ENCODE assay signal across 27 mouse cellular contexts in genomic region chr1:92638736-92639135, GRCm38 (mm10). TPM values are rescaled to one million over a fixed set of nuclear protein-coding genes. Genes with fewer than 3 reads are reported as not detected.
"Had no signal": no experiment of that assay in that cellular context is flagged by ENCODE, and none has a peak within 500 bp of the region (broad histone marks: within the 10 kb centered on the region; RNA-seq: fewer than 3 reads in every experiment).

No protein-coding gene starts in this region.

- DNase-seq: gastrocnemius, adult 2 months; gastrocnemius, postnatal 10 days; gastrocnemius, postnatal 25 days; heart, postnatal 36 days; kidney, adult 18-20 months; kidney, adult 8-10 months; kidney, postnatal 10 days; kidney, postnatal 25 days; kidney, postnatal 4 days; liver; liver, embryonic 13.5 days had no signal

- H3K27ac ChIP-seq: gastrocnemius, adult 2 months; heart, adult 2 months; heart, embryonic 13.5 days; heart, embryonic 15.5 days; hindbrain, embryonic 10.5 days; hindbrain, embryonic 14.5 days; intestine, embryonic 15.5 days; limb, embryonic 10.5 days; limb, embryonic 12.5 days; liver, embryonic 13.5 days; liver, embryonic 15.5 days had no signal

- H3K4me3 ChIP-seq: gastrocnemius, adult 2 months; heart, adult 2 months; heart, embryonic 13.5 days; heart, embryonic 15.5 days; hindbrain, embryonic 10.5 days; hindbrain, embryonic 12.5 days; intestine, embryonic 15.5 days; limb, embryonic 10.5 days; limb, embryonic 12.5 days; liver, embryonic 13.5 days; liver, embryonic 15.5 days had no signal

RNA-seq across cellular contexts. Expression of gene Otos, which starts 9.9 kb away (rescaled TPM):
- total RNA-seq: gastrocnemius, adult 2 months; gastrocnemius, postnatal 25 days; heart, adult 2 months; heart, postnatal 36 days; left cerebral cortex, postnatal 14 days; left cerebral cortex, postnatal 36 days had no signal

RNA-seq across cellular contexts. Expression of gene Olfr12, which starts 21.1 kb away (rescaled TPM):
- total RNA-seq: gastrocnemius, adult 2 months; gastrocnemius, postnatal 10 days; gastrocnemius, postnatal 25 days; gastrocnemius, postnatal 4 days; granulocyte monocyte progenitor cell, adult 5-6 weeks; heart, adult 2 months; heart, postnatal 36 days; left cerebral cortex, postnatal 14 days; left cerebral cortex, postnatal 36 days had no signal

RNA-seq across cellular contexts. Expression of gene Olfr1410, which starts 33.2 kb away (rescaled TPM):
- total RNA-seq: gastrocnemius, adult 2 months; gastrocnemius, postnatal 10 days; gastrocnemius, postnatal 25 days; gastrocnemius, postnatal 4 days; granulocyte monocyte progenitor cell, adult 5-6 weeks; heart, adult 2 months; heart, postnatal 36 days; layer of hippocampus, adult 8-10 months; left cerebral cortex, postnatal 14 days; left cerebral cortex, postnatal 36 days had no signal

RNA-seq across cellular contexts. Expression of gene Olfr1411, which starts 44.5 kb away (rescaled TPM):
- total RNA-seq: gastrocnemius, adult 2 months; gastrocnemius, postnatal 10 days; gastrocnemius, postnatal 25 days; gastrocnemius, postnatal 4 days; granulocyte monocyte progenitor cell, adult 5-6 weeks; heart, adult 2 months; heart, postnatal 36 days; layer of hippocampus, adult 8-10 months; layer of hippocampus, postnatal 14 days; left cerebral cortex, postnatal 14 days; left cerebral cortex, postnatal 36 days had no signal
